Mouse (Mus musculus) forebrain, embryonic 12.5 days (tissue): ENCODE measurements at regions not wholly inside any gene's neighbourhood (a gene's known extent, or its start where the extent isn't known, plus 50 kb on each side); places are given as distances from the start of the nearest gene placed in this dataset.

Experiments
- ATAC-seq: fragments of 200-750 bp; cut with Nextera tagmentation; 2 replicates; pipeline ENCODE4 v1.8.0; 2017; ENCODE audit warnings: moderate TSS enrichment; ENCODE audit not compliant: low FRiP score
- H3K27ac ChIP-seq: fragments of 300-500 bp; sonication (generic); 2 replicates; pipeline ENCODE4 v1.5.1; 2016; ENCODE audit warnings: mild to moderate bottlenecking
- H3K27me3 ChIP-seq: fragments of 300-500 bp; sonication (generic); 2 replicates; pipeline ENCODE4 v1.6.1; 2016; ENCODE audit warnings: mild to moderate bottlenecking
- H3K36me3 ChIP-seq: fragments of 300-500 bp; sonication (generic); replicated peaks from 2 replicates; pipeline ENCODE4 v1.6.1; 2016; ENCODE audit warnings: mild to moderate bottlenecking
- H3K4me1 ChIP-seq: fragments of 300-500 bp; sonication (generic); 2 replicates; pipeline ENCODE4 v1.6.1; 2016
- H3K4me2 ChIP-seq: fragments of 300-500 bp; sonication (generic); 2 replicates; pipeline ENCODE4 v1.6.1; 2016; ENCODE audit warnings: mild to moderate bottlenecking, moderate library complexity
- H3K4me3 ChIP-seq: fragments of 300-500 bp; sonication (generic); replicated peaks from 2 replicates; pipeline ENCODE4 v1.5.1; 2016; ENCODE audit warnings: mild to moderate bottlenecking
- H3K9ac ChIP-seq: fragments of 300-500 bp; sonication (generic); 2 replicates; pipeline ENCODE4 v1.6.1; 2016; ENCODE audit warnings: mild to moderate bottlenecking
- H3K9me3 ChIP-seq: fragments of 300-500 bp; sonication (generic); 2 replicates; pipeline ENCODE4 v1.6.1; 2016
- WGBS: fragments of 180-500 bp; shearing (Covaris S2); methylation state at CpG from one replicate; pipeline ENCODE4 v1.1.7; 2016; 5-methylcytosine and 5-hydroxymethylcytosine counted together

DNA sequence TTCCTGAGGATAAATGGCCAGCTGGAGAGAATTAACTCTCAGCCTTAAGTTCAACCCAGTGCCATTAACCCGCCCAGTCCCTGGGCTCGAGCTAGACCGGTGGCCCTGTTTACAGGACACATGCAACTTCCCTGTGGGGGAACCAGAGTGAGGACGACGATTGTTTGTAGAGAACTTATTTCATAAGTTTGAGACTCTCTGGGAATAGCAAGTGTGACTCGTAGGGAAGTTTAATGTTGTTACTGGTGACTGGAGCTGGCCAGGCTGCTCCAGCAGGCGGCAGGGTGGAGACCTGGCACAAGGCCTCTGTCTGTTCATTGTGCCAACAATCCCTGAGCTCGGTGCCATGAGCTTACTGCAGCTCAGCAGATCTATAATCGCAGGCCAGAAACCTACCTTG lies 104.3 kb upstream of the Prickle1 start:
- no peak for ATAC-seq
- 79% methylated on average over 9 of the region's 9 CpGs for WGBS
- no peak overlapping the region for H3K27ac ChIP-seq
- no peaks in the 10 kb centered on the region for H3K9me3 ChIP-seq
- H3K4me3 ChIP-seq = no peak overlapping the region
- no peak overlapping the region for H3K4me2 ChIP-seq
- peaks cover 11% of the 10 kb centered on the region for H3K4me1 ChIP-seq
- no peaks in the 10 kb centered on the region for H3K36me3 ChIP-seq
- no peak overlapping the region for H3K9ac ChIP-seq
- H3K27me3 ChIP-seq = no peaks in the 10 kb centered on the region

DNA sequence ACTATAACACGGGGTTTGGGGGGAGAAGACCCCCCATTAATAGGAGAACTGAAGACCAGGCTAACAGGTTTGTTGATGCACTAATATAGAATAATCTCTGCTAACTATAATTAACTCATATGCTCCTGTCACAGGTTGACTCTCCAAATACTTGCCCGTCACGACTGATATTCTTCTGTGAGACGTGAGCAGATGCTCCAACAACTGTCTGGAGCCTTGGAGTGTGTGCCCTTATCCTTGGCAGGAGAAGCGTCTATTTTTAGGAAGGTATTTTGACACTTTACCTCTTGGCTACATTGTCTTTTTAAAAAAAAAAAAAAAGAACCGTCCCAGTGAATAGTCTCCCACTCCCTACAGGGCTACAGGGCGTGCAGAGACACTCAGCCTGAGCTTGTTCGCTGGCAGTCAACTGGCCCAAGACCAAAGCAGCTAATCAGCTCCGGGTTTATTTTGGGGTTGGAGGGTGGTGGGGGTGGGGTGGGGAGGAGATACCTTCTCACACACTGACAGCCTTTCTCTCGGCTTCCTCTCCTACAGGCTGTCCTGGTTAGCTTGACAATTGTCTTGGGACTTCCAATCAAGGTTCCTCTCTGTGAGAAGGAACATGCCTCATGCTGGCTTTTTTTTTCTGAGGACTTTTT lies 102.6 kb upstream of the Prickle1 start:
- Histone ChIP-seq H3K9me3 (no peaks in the 10 kb centered on the region), H3K4me1 (peaks cover 11% of the 10 kb centered on the region), H3K4me3 (no peak overlapping the region), H3K36me3 (no peaks in the 10 kb centered on the region), H3K27ac (no peak overlapping the region), H3K9ac (no peak overlapping the region), H3K27me3 (no peaks in the 10 kb centered on the region), H3K4me2 (no peak overlapping the region)
- no peak for ATAC-seq
- WGBS = 33% methylated on average over 10 of the region's 10 CpGs

DNA sequence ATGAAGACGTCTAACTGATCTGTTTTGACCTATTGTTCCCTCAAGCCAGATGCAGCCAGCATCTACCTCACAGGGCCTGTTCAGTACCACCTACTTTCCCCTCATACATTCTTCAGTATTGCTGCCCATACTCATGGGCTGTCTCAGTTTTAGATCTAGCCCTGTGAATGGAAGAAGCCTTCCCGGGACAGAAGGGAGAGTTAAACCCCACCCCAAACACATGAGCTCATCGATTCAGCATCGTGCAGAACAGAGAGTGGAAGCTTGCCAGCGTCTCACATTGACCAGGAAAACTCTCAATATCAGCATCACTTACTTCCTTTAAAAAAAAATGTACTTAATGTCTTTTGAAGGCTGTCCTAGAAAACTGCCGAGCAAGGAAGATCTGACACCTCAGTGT lies 95.0 kb upstream of the Prickle1 start:
- Histone ChIP-seq H3K4me2 (no peak overlapping the region), H3K27ac (no peak overlapping the region), H3K4me3 (no peak overlapping the region), H3K9me3 (no peaks in the 10 kb centered on the region), H3K4me1 (no peaks in the 10 kb centered on the region), H3K27me3 (no peaks in the 10 kb centered on the region), H3K36me3 (no peaks in the 10 kb centered on the region), H3K9ac (no peak overlapping the region)
- ATAC-seq = no peak
- 89% methylated on average over 6 of the region's 6 CpGs for WGBS

DNA sequence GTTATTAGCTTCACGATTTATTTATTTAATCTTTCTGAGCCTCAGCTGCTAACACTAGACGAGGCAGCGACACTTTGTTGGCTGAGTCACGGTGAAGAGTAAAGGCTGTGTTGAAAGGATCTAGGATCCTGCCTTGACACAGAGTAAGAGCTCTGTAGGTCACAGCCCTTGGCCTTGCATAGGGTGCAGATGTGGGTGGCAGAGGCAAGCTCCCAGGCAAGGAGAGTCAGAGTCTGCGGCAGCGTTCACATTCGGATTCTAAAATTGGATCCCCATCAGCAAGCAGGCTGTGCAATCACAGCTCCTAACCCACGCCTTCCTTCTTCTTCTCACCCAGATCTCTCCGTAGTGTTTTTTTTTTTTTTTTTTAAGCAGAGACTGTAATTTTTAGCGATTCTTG lies 94.3 kb upstream of the Prickle1 start:
- no peaks in the 10 kb centered on the region for H3K27me3 ChIP-seq
- WGBS = 94% methylated on average over 10 of the region's 10 CpGs
- H3K4me2 ChIP-seq = no peak overlapping the region
- no peak overlapping the region for H3K27ac ChIP-seq
- H3K4me3 ChIP-seq = no peak overlapping the region
- no peaks in the 10 kb centered on the region for H3K4me1 ChIP-seq
- H3K9ac ChIP-seq = no peak overlapping the region
- H3K9me3 ChIP-seq = no peaks in the 10 kb centered on the region
- no peaks in the 10 kb centered on the region for H3K36me3 ChIP-seq
- no peak for ATAC-seq

DNA sequence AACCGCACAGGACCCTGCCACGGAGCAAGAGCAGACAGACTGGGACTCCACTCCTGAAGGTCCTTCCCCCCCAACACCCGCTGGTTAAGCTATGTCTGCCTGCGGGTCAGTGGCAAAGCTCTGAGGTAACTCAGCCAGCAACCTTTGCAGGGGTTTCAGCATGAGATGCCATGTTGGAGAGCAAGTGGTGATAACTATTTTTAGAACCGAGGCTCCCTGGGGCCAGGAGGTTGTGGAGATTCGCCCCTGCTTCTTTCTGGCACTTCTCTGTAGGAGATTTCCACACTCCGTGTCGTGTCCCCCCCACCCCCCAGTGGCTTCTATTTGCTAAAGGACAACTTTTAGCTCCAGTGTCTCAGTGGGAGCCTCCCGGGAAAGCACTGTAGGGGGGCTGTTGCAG lies 90.7 kb upstream of the Prickle1 start:
- Histone ChIP-seq H3K4me3 (no peak overlapping the region), H3K4me2 (no peak overlapping the region), H3K27me3 (no peaks in the 10 kb centered on the region), H3K36me3 (no peaks in the 10 kb centered on the region), H3K4me1 (no peaks in the 10 kb centered on the region), H3K27ac (no peak overlapping the region), H3K9ac (no peak overlapping the region), H3K9me3 (no peaks in the 10 kb centered on the region)
- ATAC-seq = no peak
- WGBS = 51% methylated on average over 9 of the region's 9 CpGs

DNA sequence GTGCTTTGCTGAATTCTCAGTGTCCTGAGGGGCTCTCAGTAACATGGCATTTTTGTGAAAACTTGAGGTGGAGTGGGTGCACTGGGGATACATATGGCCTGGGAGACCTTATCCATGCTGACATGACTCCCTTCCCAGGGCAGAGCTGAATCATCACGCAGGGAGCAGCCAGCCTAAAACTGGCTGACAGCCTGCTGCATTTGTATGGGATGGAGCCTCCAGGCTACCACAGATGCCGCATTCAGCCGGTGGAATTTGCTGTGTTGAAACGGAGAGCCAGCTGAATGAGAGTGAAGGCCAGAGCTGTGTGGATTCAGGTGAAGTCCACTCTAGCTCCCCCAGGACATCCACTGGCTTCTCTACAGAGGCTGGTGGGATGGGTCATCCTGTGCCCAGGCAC lies 85.9 kb upstream of the Prickle1 start:
- Histone ChIP-seq H3K36me3 (no peaks in the 10 kb centered on the region), H3K9me3 (no peaks in the 10 kb centered on the region), H3K27ac (no peak overlapping the region), H3K4me1 (no peaks in the 10 kb centered on the region), H3K4me3 (no peak overlapping the region), H3K4me2 (no peak overlapping the region), H3K27me3 (no peaks in the 10 kb centered on the region), H3K9ac (no peak overlapping the region)
- no peak for ATAC-seq
- 80% methylated on average over 4 of the region's 4 CpGs for WGBS

DNA sequence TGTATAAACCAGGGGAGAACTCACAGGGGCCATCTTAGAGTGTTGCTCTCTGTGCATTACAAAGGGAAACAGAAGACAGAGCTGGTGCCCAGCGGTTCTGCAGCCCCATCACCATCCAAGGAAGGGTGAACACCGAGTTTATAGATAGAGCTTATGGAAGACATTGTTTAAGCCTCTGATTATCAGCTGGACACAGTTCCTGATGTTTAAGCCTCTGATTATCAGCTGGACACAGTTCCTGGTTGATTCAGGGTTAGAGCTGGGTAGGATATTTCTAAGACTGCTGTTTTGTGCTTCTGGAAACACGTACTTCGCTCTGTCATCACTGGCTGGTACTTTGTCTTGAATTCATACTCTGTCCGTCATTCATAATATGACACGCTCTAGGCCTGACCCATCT lies 79.9 kb upstream of the Prickle1 start:
- no peak overlapping the region for H3K4me2 ChIP-seq
- no peak overlapping the region for H3K4me3 ChIP-seq
- H3K27me3 ChIP-seq = no peaks in the 10 kb centered on the region
- no peak overlapping the region for H3K9ac ChIP-seq
- no peaks in the 10 kb centered on the region for H3K4me1 ChIP-seq
- no peak overlapping the region for H3K27ac ChIP-seq
- no peaks in the 10 kb centered on the region for H3K9me3 ChIP-seq
- ATAC-seq = no peak
- no peaks in the 10 kb centered on the region for H3K36me3 ChIP-seq
- 92% methylated on average over 6 of the region's 6 CpGs for WGBS

DNA sequence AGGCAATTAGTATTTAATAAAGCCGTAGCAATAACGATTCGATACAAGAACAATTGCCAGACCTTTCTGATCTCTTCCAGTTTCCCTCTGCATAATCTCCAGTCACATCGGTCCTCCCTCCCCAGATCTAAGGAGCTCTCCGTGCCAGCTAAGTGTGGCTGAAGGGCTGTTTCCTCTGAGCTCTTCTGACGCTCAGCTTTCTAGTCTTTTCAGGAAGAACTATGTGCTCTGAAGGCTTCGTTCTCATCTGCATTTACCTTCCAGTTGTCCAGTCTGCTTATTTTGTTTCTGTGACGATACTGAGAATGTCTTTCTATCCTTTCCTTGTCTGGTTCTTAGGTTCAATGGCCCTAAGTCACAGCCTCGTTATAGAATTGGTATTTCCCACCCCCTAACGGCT lies 78.3 kb upstream of the Prickle1 start:
- no peak for ATAC-seq
- Histone ChIP-seq H3K4me2 (no peak overlapping the region), H3K4me3 (no peak overlapping the region), H3K36me3 (no peaks in the 10 kb centered on the region), H3K4me1 (no peaks in the 10 kb centered on the region), H3K9me3 (no peaks in the 10 kb centered on the region), H3K9ac (no peak overlapping the region), H3K27me3 (no peaks in the 10 kb centered on the region), H3K27ac (no peak overlapping the region)
- WGBS = 52% methylated on average over 10 of the region's 10 CpGs

DNA sequence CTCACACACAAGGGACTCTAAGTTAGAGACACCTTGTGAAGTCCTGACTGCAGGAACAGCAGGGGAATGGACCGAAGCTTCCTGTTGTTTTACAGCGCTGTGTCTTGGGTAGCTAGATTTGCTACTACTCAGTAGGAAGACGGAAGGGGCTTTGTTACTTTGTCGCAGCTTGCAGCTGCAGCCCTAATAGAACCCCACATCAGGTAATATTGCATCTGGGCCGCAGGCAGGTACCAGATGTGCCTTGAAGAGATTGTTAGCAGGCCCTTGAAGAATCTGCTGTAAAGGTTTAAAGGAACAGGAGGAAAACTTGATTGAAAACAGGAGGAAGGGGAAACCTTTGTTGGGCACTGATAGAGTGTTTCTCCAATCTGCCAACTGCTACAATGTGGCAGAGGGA lies 68.2 kb upstream of the Prickle1 start:
- ATAC-seq = no peak
- Histone ChIP-seq H3K4me3 (no peak overlapping the region), H3K27me3 (no peaks in the 10 kb centered on the region), H3K36me3 (no peaks in the 10 kb centered on the region), H3K27ac (no peak overlapping the region), H3K4me2 (no peak overlapping the region), H3K4me1 (no peaks in the 10 kb centered on the region), H3K9ac (no peak overlapping the region), H3K9me3 (no peaks in the 10 kb centered on the region)
- WGBS = 58% methylated on average over 5 of the region's 5 CpGs

DNA sequence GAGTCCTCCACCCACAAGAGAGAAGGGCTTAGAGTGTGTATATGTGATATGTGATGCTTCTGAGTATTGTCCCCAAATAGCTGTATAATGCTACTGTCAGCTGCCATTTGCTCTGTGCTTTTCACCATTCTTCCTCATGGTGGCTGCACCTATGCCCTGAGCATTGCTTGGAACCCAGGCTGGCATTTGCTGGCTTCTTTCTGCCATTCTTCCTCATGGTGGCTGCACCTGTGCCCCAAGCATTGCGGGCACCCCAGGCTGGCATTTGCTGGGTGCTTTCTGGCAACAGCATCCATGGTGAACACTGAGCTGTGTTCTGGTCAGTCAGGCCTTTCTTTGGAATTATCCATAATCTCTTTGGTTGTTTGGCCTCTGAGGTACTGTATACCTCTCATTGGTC lies 66.9 kb upstream of the Prickle1 start:
- no peaks in the 10 kb centered on the region for H3K36me3 ChIP-seq
- no peaks in the 10 kb centered on the region for H3K4me1 ChIP-seq
- no peak overlapping the region for H3K27ac ChIP-seq
- H3K4me3 ChIP-seq = no peak overlapping the region
- no peak overlapping the region for H3K4me2 ChIP-seq
- no peaks in the 10 kb centered on the region for H3K9me3 ChIP-seq
- H3K9ac ChIP-seq = no peak overlapping the region
- ATAC-seq = no peak
- WGBS = 85% methylated on average over 1 of the region's 1 CpGs
- no peaks in the 10 kb centered on the region for H3K27me3 ChIP-seq

DNA sequence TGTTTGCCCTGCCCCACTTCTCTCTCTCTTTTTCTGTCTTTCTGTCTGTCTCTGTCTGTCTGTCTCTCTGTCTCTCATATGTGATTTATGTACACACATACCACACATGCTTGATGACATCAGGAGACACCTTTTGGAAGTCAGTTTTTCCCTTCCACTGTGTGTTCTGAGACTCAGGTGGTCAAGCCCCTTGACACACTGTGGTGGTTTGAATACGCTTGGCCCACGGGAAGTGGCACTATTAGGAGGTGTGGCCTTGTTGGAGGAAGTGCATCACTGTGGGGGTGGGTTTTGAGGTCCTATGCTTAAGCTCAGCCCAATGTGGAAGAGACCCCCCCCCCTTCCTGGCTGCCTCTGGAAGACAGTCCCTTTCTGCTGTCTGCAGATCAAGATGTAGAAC lies 66.1 kb upstream of the Prickle1 start:
- H3K4me3 ChIP-seq = no peak overlapping the region
- H3K36me3 ChIP-seq = no peaks in the 10 kb centered on the region
- 97% methylated on average over 2 of the region's 2 CpGs for WGBS
- no peak for ATAC-seq
- no peaks in the 10 kb centered on the region for H3K9me3 ChIP-seq
- no peaks in the 10 kb centered on the region for H3K4me1 ChIP-seq
- H3K27me3 ChIP-seq = no peaks in the 10 kb centered on the region
- no peak overlapping the region for H3K9ac ChIP-seq
- no peak overlapping the region for H3K4me2 ChIP-seq
- H3K27ac ChIP-seq = no peak overlapping the region

DNA sequence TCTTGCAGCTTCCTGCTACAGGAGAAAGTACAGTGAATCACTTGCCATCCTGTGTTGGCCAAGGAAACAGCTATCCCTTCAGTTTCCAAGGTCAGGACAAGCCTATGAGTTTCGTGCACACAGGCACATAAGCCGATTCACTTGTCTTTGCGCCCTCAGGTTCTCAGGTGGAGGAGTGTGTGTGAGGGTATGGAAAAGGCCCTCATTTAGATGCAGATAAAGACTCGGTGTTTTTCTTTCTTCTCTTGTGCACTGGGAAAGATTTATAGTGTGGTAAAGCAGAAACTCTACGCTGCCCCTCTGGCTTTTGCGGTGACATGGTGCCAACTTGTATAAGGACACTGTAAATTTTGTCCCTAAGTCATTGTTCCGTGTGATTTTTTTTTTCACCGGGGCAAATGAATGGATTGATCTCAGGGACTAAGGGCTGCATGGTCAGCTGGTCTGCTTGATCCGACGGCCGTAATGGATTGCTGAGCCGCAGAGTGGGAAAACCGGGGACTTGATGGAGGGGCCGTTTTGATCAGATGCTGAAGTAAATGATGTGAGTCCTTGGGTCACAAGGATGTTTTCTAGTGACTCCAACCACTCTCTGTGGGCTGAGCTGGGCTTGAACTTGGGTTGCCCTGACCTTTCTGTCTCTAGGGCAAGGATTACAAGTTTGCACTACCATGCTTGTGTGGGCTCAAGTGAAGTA lies 65.4 kb upstream of the Prickle1 start:
- Histone ChIP-seq H3K4me3 (no peak overlapping the region), H3K27me3 (no peaks in the 10 kb centered on the region), H3K27ac (no peak overlapping the region), H3K9me3 (no peaks in the 10 kb centered on the region), H3K9ac (no peak overlapping the region), H3K36me3 (no peaks in the 10 kb centered on the region), H3K4me1 (no peaks in the 10 kb centered on the region), H3K4me2 (no peak overlapping the region)
- no peak for ATAC-seq
- 94% methylated on average over 14 of the region's 14 CpGs for WGBS

DNA sequence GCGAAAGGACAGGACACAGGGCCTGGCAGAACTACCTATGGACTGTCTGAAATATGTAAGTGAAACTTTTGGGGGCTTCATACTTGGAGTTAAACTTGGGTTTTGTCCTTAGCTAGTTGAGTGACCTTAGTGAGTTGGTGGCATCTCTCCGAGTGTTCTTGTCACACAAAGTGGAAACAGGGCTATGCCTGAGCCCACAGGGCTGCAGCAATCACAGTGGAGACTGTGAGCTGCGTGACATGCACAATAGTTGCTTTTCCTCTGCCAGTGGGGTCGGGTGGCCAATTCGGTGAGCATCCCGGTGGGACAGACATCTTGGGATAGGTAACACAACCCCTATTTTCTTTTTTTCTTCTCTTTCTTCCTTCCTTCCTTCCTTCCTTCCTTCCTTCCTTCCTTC lies 61.5 kb upstream of the Prickle1 start:
- H3K9ac ChIP-seq = no peak overlapping the region
- H3K4me3 ChIP-seq = no peak overlapping the region
- ATAC-seq = no peak
- no peaks in the 10 kb centered on the region for H3K4me1 ChIP-seq
- no peaks in the 10 kb centered on the region for H3K27me3 ChIP-seq
- H3K36me3 ChIP-seq = no peaks in the 10 kb centered on the region
- H3K27ac ChIP-seq = no peak overlapping the region
- H3K4me2 ChIP-seq = no peak overlapping the region
- 88% methylated on average over 6 of the region's 6 CpGs for WGBS
- H3K9me3 ChIP-seq = no peaks in the 10 kb centered on the region
